22 mouse cellular contexts compared by ENCODE assay signal in genomic region chr8:46483247-46483646, GRCm38 (mm10). TPM values are rescaled to one million over a fixed set of nuclear protein-coding genes. Genes with fewer than 3 reads are reported as not detected.
DNase-seq lines count a peak whose midpoint lies in the region; ATAC-seq and TF ChIP-seq lines count a peak whose summit lies in the region.
"Had no signal": no experiment of that assay in that cellular context is flagged by ENCODE, and none has a peak within 500 bp of the region (broad histone marks: within the 10 kb centered on the region; RNA-seq: fewer than 3 reads in every experiment).

No protein-coding gene starts in this region.

- intact Hi-C loops in left cerebral cortex, postnatal 36 days (cut with DNase I): no loop called here

- no peak overlapping the region for H3K4me2 ChIP-seq in heart, embryonic 16.5 days (ENCODE audit: low read depth, low read length)
- H3K4me2 ChIP-seq in intestine, embryonic 16.5 days (ENCODE audit: low read depth, low read length): no peak overlapping the region
- peak overlapping the region; percentile 51 for H3K4me2 ChIP-seq in liver, postnatal 0 days (ENCODE audit: low read depth, low read length)
- H3K4me2 ChIP-seq: forebrain, embryonic 13.5 days; limb, embryonic 12.5 days; midbrain, embryonic 13.5 days had no signal

- H3K9ac ChIP-seq in heart, embryonic 16.5 days (ENCODE audit: low read length): peak overlapping the region; percentile 30; the same call in 1 of the 2 replicates
- 0 out of 2 replicates have a peak overlapping the region, but pooled peaks have one; percentile 21 for H3K9ac ChIP-seq in intestine, embryonic 16.5 days (ENCODE audit: low read depth, low read length)
- peak overlapping the region; percentile 45 for H3K9ac ChIP-seq in liver, postnatal 0 days (replicated peaks)
- H3K9ac ChIP-seq: forebrain, embryonic 13.5 days; limb, embryonic 12.5 days; midbrain, embryonic 13.5 days had no signal

- H3K27me3 ChIP-seq in heart, embryonic 16.5 days (ENCODE audit: control insufficient read depth, insufficient read depth, low read length): no peaks in the 10 kb centered on the region
- no peaks in the 10 kb centered on the region for H3K27me3 ChIP-seq in heart, embryonic 10.5 days (ENCODE audit: insufficient read depth, poor library complexity, severe bottlenecking)
- no peaks in the 10 kb centered on the region for H3K27me3 ChIP-seq in intestine, embryonic 16.5 days (replicated peaks; ENCODE audit: control insufficient read depth, insufficient read depth, low read length)
- no peaks in the 10 kb centered on the region for H3K27me3 ChIP-seq in liver, postnatal 0 days (ENCODE audit: insufficient read depth, low read length)
- no peaks in the 10 kb centered on the region for H3K27me3 ChIP-seq in limb, embryonic 10.5 days (ENCODE audit: low read depth, poor library complexity, severe bottlenecking)
- H3K27me3 ChIP-seq: forebrain, embryonic 13.5 days; limb, embryonic 12.5 days; megakaryocyte, embryonic 14.5 days; midbrain, embryonic 13.5 days had no signal

- no peak for TF ChIP-seq POLR2A in bone marrow, adult 2 months (IDR thresholded peaks at IDR 0.05; ENCODE audit: borderline replicate concordance, control insufficient read depth, low read depth, low read length)

- 75% methylated on average over 4 of the region's 4 CpGs for WGBS in heart, embryonic 16.5 days
- whole genome bisulfite sequencing in heart, embryonic 10.5 days: 69% methylated on average over 4 of the region's 4 CpGs
- WGBS in bone marrow, adult 2 months: 79% methylated on average over 4 of the region's 4 CpGs
- WGBS in intestine, embryonic 16.5 days: 54% methylated on average over 4 of the region's 4 CpGs
- WGBS in liver, postnatal 0 days (ENCODE audit: insufficient replicate concordance): 56% methylated on average over 4 of the region's 4 CpGs
- WGBS in limb, embryonic 10.5 days: 89% methylated on average over 4 of the region's 4 CpGs

- no peak for ATAC-seq in heart, embryonic 16.5 days (replicated peaks; ENCODE audit: extremely low read depth, insufficient read depth, low FRiP score)
- ATAC-seq in intestine, embryonic 16.5 days: no peak
- peak; percentile 47 for ATAC-seq in liver, postnatal 0 days
- no peak for ATAC-seq in CD4-positive, CD25-positive, alpha-beta regulatory T cell, adult 4 months
- ATAC-seq: forebrain, embryonic 13.5 days; hindbrain, postnatal 0 days; midbrain, embryonic 13.5 days had no signal

- 0 out of 2 replicates have a peak, but pooled peaks cover 3% of the 10 kb centered on the region for H3K36me3 ChIP-seq in heart, embryonic 16.5 days (ENCODE audit: control insufficient read depth, insufficient read depth)
- 0 out of 2 replicates have a peak, but pooled peaks cover 3% of the 10 kb centered on the region for H3K36me3 ChIP-seq in heart, embryonic 10.5 days
- H3K36me3 ChIP-seq in intestine, embryonic 16.5 days (ENCODE audit: control insufficient read depth, insufficient read depth, low read length): no peaks in the 10 kb centered on the region
- peaks cover 5% of the 10 kb centered on the region for H3K36me3 ChIP-seq in liver, postnatal 0 days (replicated peaks; ENCODE audit: insufficient read depth, low read length)
- H3K36me3 ChIP-seq in limb, embryonic 10.5 days: no peaks in the 10 kb centered on the region
- H3K36me3 ChIP-seq: limb, embryonic 12.5 days; midbrain, embryonic 13.5 days had no signal

- no peaks in the 10 kb centered on the region for H3K9me3 ChIP-seq in heart, embryonic 16.5 days (replicated peaks; ENCODE audit: control insufficient read depth, low read length)
- H3K9me3 ChIP-seq in heart, embryonic 10.5 days: no peaks in the 10 kb centered on the region
- no peaks in the 10 kb centered on the region for H3K9me3 ChIP-seq in intestine, embryonic 16.5 days (ENCODE audit: control insufficient read depth, low read length)
- H3K9me3 ChIP-seq in liver, postnatal 0 days (ENCODE audit: low read length): no peaks in the 10 kb centered on the region
- H3K9me3 ChIP-seq in limb, embryonic 10.5 days (replicated peaks): no peaks in the 10 kb centered on the region
- H3K9me3 ChIP-seq: forebrain, embryonic 13.5 days; limb, embryonic 12.5 days; megakaryocyte, embryonic 14.5 days; midbrain, embryonic 13.5 days had no signal

- no peak overlapping the region for H3K27ac ChIP-seq in heart, embryonic 16.5 days (ENCODE audit: low read length)
- no peak overlapping the region for H3K27ac ChIP-seq in heart, embryonic 10.5 days
- peak overlapping the region; percentile 70 for H3K27ac ChIP-seq in bone marrow, adult 2 months (ENCODE audit: control insufficient read depth, insufficient read depth, low read depth, low read length, poor library complexity)
- H3K27ac ChIP-seq in intestine, embryonic 16.5 days (ENCODE audit: low read length): peak overlapping the region; percentile 33
- H3K27ac ChIP-seq in liver, postnatal 0 days (ENCODE audit: low read depth): peak overlapping the region; percentile 91
- H3K27ac ChIP-seq in limb, embryonic 10.5 days: no peak overlapping the region
- H3K27ac ChIP-seq: forebrain, embryonic 13.5 days; hindbrain, postnatal 0 days; limb, embryonic 12.5 days; midbrain, embryonic 13.5 days had no signal

- peaks cover 23% of the 10 kb centered on the region for H3K4me1 ChIP-seq in heart, embryonic 16.5 days (ENCODE audit: control insufficient read depth, insufficient read depth, low read length)
- peaks cover 48% of the 10 kb centered on the region for H3K4me1 ChIP-seq in heart, embryonic 10.5 days
- peaks cover 13% of the 10 kb centered on the region; the same call in 1 of the 2 replicates for H3K4me1 ChIP-seq in bone marrow, adult 2 months (ENCODE audit: control insufficient read depth, insufficient read depth, low read length)
- peaks cover 28% of the 10 kb centered on the region for H3K4me1 ChIP-seq in intestine, embryonic 16.5 days (ENCODE audit: control insufficient read depth, insufficient read depth, low read length)
- H3K4me1 ChIP-seq in liver, postnatal 0 days (ENCODE audit: insufficient read depth): peaks cover 38% of the 10 kb centered on the region
- H3K4me1 ChIP-seq in limb, embryonic 10.5 days: peaks cover 27% of the 10 kb centered on the region

- no peak overlapping the region for H3K4me3 ChIP-seq in heart, embryonic 16.5 days (ENCODE audit: low read length)
- H3K4me3 ChIP-seq in heart, embryonic 10.5 days: no peak overlapping the region
- H3K4me3 ChIP-seq in bone marrow, adult 2 months (replicated peaks; ENCODE audit: control insufficient read depth, low read depth, low read length): no peak overlapping the region
- H3K4me3 ChIP-seq in intestine, embryonic 16.5 days (ENCODE audit: low read length): no peak overlapping the region
- H3K4me3 ChIP-seq in liver, postnatal 0 days (ENCODE audit: low read depth, low read length): no peak overlapping the region
- H3K4me3 ChIP-seq in limb, embryonic 10.5 days: no peak overlapping the region
- H3K4me3 ChIP-seq: forebrain, embryonic 13.5 days; limb, embryonic 12.5 days; megakaryocyte, embryonic 14.5 days; midbrain, embryonic 13.5 days had no signal

- no peak for TF ChIP-seq CTCF in bone marrow, adult 2 months (IDR thresholded peaks at IDR 0.05; ENCODE audit: control insufficient read depth, insufficient read depth, low read length)
- TF ChIP-seq CTCF in liver, postnatal 0 days (IDR thresholded peaks at IDR 0.05; ENCODE audit: low read depth): no peak

- TF ChIP-seq EP300 in liver, postnatal 0 days (IDR thresholded peaks at IDR 0.05; ENCODE audit: low read depth): peak; percentile 48; the same call in 1 of the 2 replicates

- DNase-seq in heart, embryonic 10.5 days (ENCODE audit: low spot score): no peak
- peak; percentile 29 for DNase-seq in liver, postnatal 0 days
- no peak for DNase-seq in limb, embryonic 10.5 days (ENCODE audit: low spot score)
- no peak for DNase-seq in left cerebral cortex, postnatal 36 days (ENCODE audit: low spot score in 2 of 2)
- DNase-seq: adrenal gland, postnatal 14 days; cerebellum, adult 2 months; kidney, postnatal 10 days; layer of hippocampus, adult 9-11 months; lung, adult 18-20 months; lung, postnatal 4 days; retina, postnatal 1 day; right cerebral cortex, postnatal 14 days; thymus, postnatal 4 days had no signal

RNA-seq across cellular contexts. Expression of gene Acsl1, which starts 12.4 kb away (rescaled TPM):
- polyA plus RNA-seq in heart, embryonic 16.5 days (2015; fragmentation: Nextera tagmentation; extraction: Ambion mirVana): 88.1 and 94.7 TPM in 2 replicates
- 21.2 and 25.9 TPM in 2 replicates for polyA plus RNA-seq in heart, embryonic 10.5 days (2016; fragmentation: Nextera tagmentation; extraction: Ambion mirVana)
- 39.8 and 45.2 TPM in 2 replicates for polyA plus RNA-seq in bone marrow, adult 2 months (2011; ENCODE audit: insufficient read depth, insufficient read length, low replicate concordance, missing spikeins)
- 48.3 and 56.0 TPM in 2 replicates for polyA plus RNA-seq in intestine, embryonic 16.5 days (2015; fragmentation: Nextera tagmentation; extraction: Ambion mirVana)
- polyA plus RNA-seq in liver, postnatal 0 days (2015; fragmentation: Nextera tagmentation; extraction: Ambion mirVana): 428 and 466 TPM in 2 replicates
- 5.8 and 7.0 TPM in 2 replicates for polyA plus RNA-seq in limb, embryonic 10.5 days (2016; fragmentation: Nextera tagmentation; extraction: Ambion mirVana)
- total RNA-seq in left cerebral cortex, postnatal 36 days (2021): 10 to 100 TPM; 42.6 to 52.0 TPM
- polyA plus RNA-seq in CD4-positive, CD25-positive, alpha-beta regulatory T cell, adult 4 months (2017; shearing (Covaris generic)): 10 to 100 TPM; 10.3 to 13.8 TPM

Comparison
In these comparisons a context has a peak if more than half of its experiments do, and no peak if none do; other contexts are left out.
1. H3K27ac ChIP-seq: peak in bone marrow, adult 2 months (single experiment), intestine, embryonic 16.5 days (single experiment) and liver, postnatal 0 days (single experiment); none in heart, embryonic 16.5 days (single experiment), heart, embryonic 10.5 days (single experiment) and limb, embryonic 10.5 days (single experiment).
2. Peak in every context shown above with its lines, with median percentiles within 50 percentile points of each other: H3K9ac ChIP-seq.